Mouse (Mus musculus) midbrain, embryonic 14.5 days (tissue): ENCODE data around the gene Rabep2. TPM values are rescaled to one million over a fixed set of nuclear protein-coding genes. Genes with fewer than 3 reads are reported as not detected.

Source experiments
- polyA plus RNA-seq: library from polyadenylated mRNA; unstranded; fragments of >200 nt; fragmentation: Nextera tagmentation; extraction: Ambion mirVana; gene quantifications from 2 replicates; pipeline ENCODE4 v1.2.1, GENCODE M21; 2014

Rabep2 gene
- polyA plus RNA-seq, 1 experiment from 2014 or later: 22.1 TPM

Other genes with a start within 250 kb of the Rabep2 start
- 64.2 and 65.1 TPM in 2 replicates for gene Xpo6, start 228.3 kb upstream of the Rabep2 start, polyA plus RNA-seq
- 391 and 401 TPM in 2 replicates for gene Sbk1, start 156.1 kb upstream of the Rabep2 start, polyA plus RNA-seq
- gene Lat, start 59.2 kb upstream of the Rabep2 start, polyA plus RNA-seq: 0.65 and 0.92 TPM in 2 replicates
- gene Spns1, start 51.3 kb upstream of the Rabep2 start, polyA plus RNA-seq: 60.4 and 74.5 TPM in 2 replicates
- gene Nfatc2ip, start 32.0 kb upstream of the Rabep2 start, polyA plus RNA-seq: 3.5 and 4.9 TPM in 2 replicates
- gene Cd19, start 13.9 kb upstream of the Rabep2 start, polyA plus RNA-seq: not detected in 2 replicates
- 0.39 TPM in 1 of 2 replicates, not detected in the other for gene Atp2a1, start 34.3 kb downstream of the Rabep2 start, polyA plus RNA-seq
- 67.5 and 73.1 TPM in 2 replicates for gene Sh2b1, start 46.7 kb downstream of the Rabep2 start, polyA plus RNA-seq
- 118 and 135 TPM in 2 replicates for gene Tufm, start 58.6 kb downstream of the Rabep2 start, polyA plus RNA-seq
- gene Atxn2l, start 74.7 kb downstream of the Rabep2 start, polyA plus RNA-seq: 51.8 and 73.2 TPM in 2 replicates
- 171 and 174 TPM in 2 replicates for gene Eif3c, start 137.7 kb downstream of the Rabep2 start, polyA plus RNA-seq
- 0.28 and 0.55 TPM in 2 replicates for gene Apobr, start 156.2 kb downstream of the Rabep2 start, polyA plus RNA-seq
- gene Cln3, start 157.1 kb downstream of the Rabep2 start, polyA plus RNA-seq: 26.5 and 27.7 TPM in 2 replicates
- gene Il27, start 166.2 kb downstream of the Rabep2 start, polyA plus RNA-seq: not detected in 2 replicates
- 0.84 and 5.8 TPM in 2 replicates for gene Nupr1, start 202.1 kb downstream of the Rabep2 start, polyA plus RNA-seq
- 64.6 and 71.3 TPM in 2 replicates for gene Sgf29, start 220.6 kb downstream of the Rabep2 start, polyA plus RNA-seq
- gene Sult1a1, start 247.7 kb downstream of the Rabep2 start, polyA plus RNA-seq: 0.38 and 2.6 TPM in 2 replicates